Mouse (Mus musculus) ES-E14 (cell line): ENCODE data around the gene Notch2. TPM values are rescaled to one million over a fixed set of nuclear protein-coding genes. Genes with fewer than 3 reads are reported as not detected.

Experiments
- DNase-seq: peaks from one replicate; pipeline ENCODE4 v3.0.0-alpha.2; 2013; ENCODE audit warnings: low read depth, low spot score
- H3K27ac ChIP-seq: 2 replicates; pipeline ENCODE4 v1.5.1; 2012; ENCODE audit warnings: low read depth, mild to moderate bottlenecking, low read length, moderate library complexity, mixed read lengths; ENCODE audit not compliant: poor library complexity, insufficient read depth, severe bottlenecking
- H3K36me3 ChIP-seq: 2 replicates; pipeline ENCODE4 v1.6.1; 2012; ENCODE audit warnings: mild to moderate bottlenecking, low read length, moderate library complexity, mixed read lengths; ENCODE audit not compliant: control insufficient read depth, poor library complexity, insufficient read depth, severe bottlenecking
- H3K4me1 ChIP-seq, 2 experiments: fragments of 150-350 bp in 1 of 2; sonication (generic) in 1 of 2; 2 replicates each; pipeline ENCODE4 v1.6.1; 2012; ENCODE audit warnings: low read length in 2 of 2, mild to moderate bottlenecking in 1 of 2, mixed read lengths in 1 of 2; ENCODE audit not compliant: control insufficient read depth in 2 of 2, insufficient read depth in 2 of 2, poor library complexity in 1 of 2
- H3K4me3 ChIP-seq, 2 experiments: fragments of 150-350 bp in 1 of 2; sonication (generic) in 1 of 2; 2 replicates each; pipeline ENCODE4 v1.5.1; 2012; ENCODE audit warnings: low read length in 2 of 2, low read depth in 1 of 2, mild to moderate bottlenecking in 1 of 2, mixed read lengths in 1 of 2; ENCODE audit not compliant: insufficient read depth in 1 of 2, poor library complexity in 1 of 2, severe bottlenecking in 1 of 2
- H3K9ac ChIP-seq: 2 replicates; pipeline ENCODE4 v1.6.1; 2012; ENCODE audit warnings: low read depth, mild to moderate bottlenecking, low read length, mixed read lengths; ENCODE audit not compliant: poor library complexity, insufficient read depth, severe bottlenecking
- H3K9me3 ChIP-seq: fragments of 150-350 bp; sonication (generic); 2 replicates; pipeline ENCODE4 v1.6.1; 2012; ENCODE audit warnings: low read depth, mild to moderate bottlenecking, low read length; ENCODE audit not compliant: control insufficient read depth, insufficient read depth
- CHD2 ChIP-seq: IDR thresholded peaks from 2 replicates; pipeline ENCODE4 v1.6.1; 2014; ENCODE audit warnings: mild to moderate bottlenecking, low read depth, low read length, inconsistent platforms
- HCFC1 ChIP-seq: IDR thresholded peaks from 2 replicates; pipeline ENCODE4 v1.6.1; 2012; ENCODE audit warnings: low read length, inconsistent platforms, borderline replicate concordance; ENCODE audit not compliant: insufficient read depth
- MAFK ChIP-seq: IDR thresholded peaks from 2 replicates; pipeline ENCODE4 v1.6.1; 2014; ENCODE audit warnings: mild to moderate bottlenecking, low read depth, low read length, inconsistent platforms; ENCODE audit not compliant: insufficient read depth
- ZC3H11A ChIP-seq: IDR thresholded peaks from 2 replicates; pipeline ENCODE4 v1.6.1; 2012; ENCODE audit warnings: low read depth, mild to moderate bottlenecking, inconsistent platforms, low read length, borderline replicate concordance
- ZNF384 ChIP-seq: IDR thresholded peaks from 2 replicates; pipeline ENCODE4 v1.6.1; 2012; ENCODE audit warnings: low read depth, low read length, inconsistent platforms
- in situ Hi-C, 2 experiments: fragments of 600-800 bp; cut with MboI; formaldehyde crosslinking; loops; one replicate each; pipeline ENCODE4 v1.15.1; 2025; ENCODE audit warnings: low sequenced_read_pairs in 2 of 2, inconsistent platforms in 1 of 2; ENCODE audit not compliant: unreplicated experiment in 2 of 2
- total RNA-seq: library from RNA; depleted of rRNA; stranded (reverse); fragments of 300-350 nt; gene quantifications from 2 replicates; pipeline ENCODE4 v1.2.3, GENCODE M21; 2012

Gene Notch2
- total RNA-seq, 1 experiment = 41.5 TPM

GRCm38 (mm10) chr3:97976706-97977105 is 36.6 kb upstream of the Notch2 start:
- Histone ChIP-seq H3K4me1 (peaks cover 0 to 8% of the 10 kb centered on the region in 2 experiments; a peak in 1 of 4 replicates), H3K9me3 (no peaks in the 10 kb centered on the region), H3K27ac (no peak overlapping the region), H3K4me3 (no peak overlapping the region), H3K9ac (no peak overlapping the region), H3K36me3 (no peaks in the 10 kb centered on the region)
- TF ChIP-seq ZC3H11A = no peak
- TF ChIP-seq MAFK = no peak
- TF ChIP-seq CHD2 = no peak
- no peak for TF ChIP-seq ZNF384
- no peak for TF ChIP-seq HCFC1
- DNase-seq = no peak
- in situ Hi-C loops = no loop called here

DNA sequence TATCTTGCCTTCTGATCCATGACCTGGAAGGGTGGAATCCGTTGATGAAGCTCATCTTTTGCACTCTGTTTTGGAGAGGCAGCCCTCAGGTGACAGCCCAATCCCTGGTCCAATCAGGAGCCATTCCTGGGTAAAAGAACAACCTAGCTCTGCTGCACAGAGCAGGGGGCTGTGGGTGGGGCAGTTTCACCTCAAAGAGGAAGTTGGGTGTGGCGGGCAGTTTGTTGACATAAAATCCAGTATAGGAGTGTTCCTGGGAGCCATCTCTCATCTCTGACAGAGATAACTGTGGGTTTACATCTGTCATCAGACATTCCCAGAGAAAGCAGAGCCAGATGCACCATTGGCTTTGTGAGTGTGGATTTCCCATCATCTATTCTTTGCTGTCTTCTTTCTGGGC is 34.6 kb upstream of the Notch2 start:
- in situ Hi-C loops = no loop called here
- Histone ChIP-seq H3K9ac (no peak overlapping the region), H3K4me3 (no peak overlapping the region), H3K27ac (no peak overlapping the region), H3K4me1 (peaks cover 0 to 8% of the 10 kb centered on the region in 2 experiments; a peak in 1 of 4 replicates), H3K36me3 (no peaks in the 10 kb centered on the region), H3K9me3 (no peaks in the 10 kb centered on the region)
- TF ChIP-seq MAFK (no peak), CHD2 (no peak), ZC3H11A (no peak), HCFC1 (no peak), ZNF384 (no peak)
- no peak for DNase-seq

DNA sequence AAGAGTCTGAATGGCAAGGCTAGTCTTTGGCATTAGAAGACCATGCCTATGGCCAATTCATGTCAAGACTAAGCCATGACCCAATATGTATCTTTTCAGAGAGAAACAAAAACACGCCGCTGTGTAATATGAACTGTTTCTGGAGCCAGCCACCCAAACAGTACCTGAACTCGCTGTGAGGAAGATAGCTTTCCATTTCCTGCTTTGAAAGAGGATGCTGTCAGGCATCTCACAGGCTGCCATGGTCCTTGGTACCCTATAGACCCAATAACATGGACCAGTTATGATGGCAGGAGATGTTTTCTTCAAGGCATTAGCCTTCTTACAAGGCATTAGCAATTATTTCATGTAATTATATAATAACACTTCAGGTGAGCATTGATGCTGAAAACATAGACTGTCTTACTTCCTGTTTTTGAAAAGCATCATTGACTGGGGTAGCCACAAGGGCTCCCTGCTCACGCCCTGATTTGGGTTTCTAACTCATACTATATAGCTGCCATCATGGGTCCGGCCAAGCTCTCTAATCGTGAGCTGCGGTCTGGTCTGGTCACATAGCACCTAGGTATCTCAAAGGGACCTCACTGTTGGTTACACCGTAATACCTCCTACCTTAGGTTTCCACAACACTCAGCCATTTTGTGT is 32.5 kb upstream of the Notch2 start:
- TF ChIP-seq HCFC1 (no peak), ZC3H11A (no peak), ZNF384 (no peak), MAFK (no peak), CHD2 (no peak)
- Histone ChIP-seq H3K27ac (no peak overlapping the region), H3K9ac (no peak overlapping the region), H3K9me3 (no peaks in the 10 kb centered on the region), H3K4me1 (peaks cover 0 to 8% of the 10 kb centered on the region in 2 experiments; a peak in 1 of 4 replicates), H3K4me3 (no peak overlapping the region), H3K36me3 (no peaks in the 10 kb centered on the region)
- in situ Hi-C loops = no loop called here
- no peak for DNase-seq

DNA sequence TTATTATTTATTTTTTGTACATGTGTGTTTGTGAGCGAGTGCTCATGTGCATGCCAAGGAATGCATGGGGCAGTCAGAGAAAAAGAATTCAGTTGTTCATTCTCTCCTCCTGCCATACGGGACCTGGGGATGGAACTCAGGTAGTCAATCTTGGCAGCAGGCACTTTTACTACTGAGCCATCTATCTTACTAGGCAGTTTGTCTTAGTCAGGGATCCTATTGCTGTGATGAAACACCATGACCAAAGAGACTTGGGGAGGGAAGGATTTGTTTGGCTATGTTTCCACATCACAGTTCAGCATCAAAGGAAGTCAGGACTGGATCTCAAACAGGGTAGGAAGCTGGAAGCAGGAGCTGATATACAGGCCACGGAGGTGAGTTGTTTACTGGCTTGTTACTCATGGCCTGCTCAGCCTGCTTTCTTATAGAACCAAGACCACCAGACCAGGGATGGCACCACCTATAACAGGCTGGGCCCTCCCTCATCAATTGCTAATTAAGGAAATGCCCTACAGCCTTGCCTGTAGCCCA is 31.9 kb upstream of the Notch2 start:
- in situ Hi-C loops = no loop called here
- TF ChIP-seq MAFK = no peak
- H3K27ac ChIP-seq = no peak overlapping the region
- H3K4me1 ChIP-seq = peaks cover 0 to 8% of the 10 kb centered on the region in 2 experiments; a peak in 1 of 4 replicates
- no peak overlapping the region for H3K4me3 ChIP-seq
- DNase-seq = no peak
- no peak overlapping the region for H3K9ac ChIP-seq
- H3K36me3 ChIP-seq = no peaks in the 10 kb centered on the region
- H3K9me3 ChIP-seq = no peaks in the 10 kb centered on the region
